Mouse (Mus musculus) urinary bladder, postnatal 10 days (tissue): ENCODE data around the gene Ccdc177.
"Not testable (repeated sequence)": the region's sequence is repeated elsewhere in the genome, so short reads cannot be mapped to it uniquely, and the experiment has no call there.

Experiments used
- DNase-seq: peaks from one replicate; pipeline ENCODE4 v3.0.0; 2022; ENCODE audit warnings: low spot score

The Ccdc177 gene

GRCm38 (mm10) chr12:80760396-80760801 is at the start of gene Ccdc177:
Ccdc177 (minus strand) TSS chr12:80760687.
- peak; percentile 35 for DNase-seq

- DNase-seq, result no peak
Observed at GRCm38 (mm10) chr12:80810005-80810404, 49.5 kb upstream of the Ccdc177 start.

- no peak for DNase-seq
Observed at GRCm38 (mm10) chr12:80807451-80808085, 47.1 kb upstream of the Ccdc177 start.

- DNase-seq, result no peak
Observed at GRCm38 (mm10) chr12:80804861-80805428, 44.5 kb upstream of the Ccdc177 start.

- DNase-seq, result no peak
Observed at GRCm38 (mm10) chr12:80803924-80804323, 43.4 kb upstream of the Ccdc177 start.

- DNase-seq, result no peak
Observed at GRCm38 (mm10) chr12:80801443-80801842, 41.0 kb upstream of the Ccdc177 start.

GRCm38 (mm10) chr12:80800156-80800555 is 39.7 kb upstream of the Ccdc177 start:
- DNase-seq, result no peak

- DNase-seq, result no peak
Observed at GRCm38 (mm10) chr12:80798271-80798670, 37.8 kb upstream of the Ccdc177 start.

GRCm38 (mm10) chr12:80794935-80795785 is 34.7 kb upstream of the Ccdc177 start:
- no peak for DNase-seq

GRCm38 (mm10) chr12:80794522-80794921 is 34.0 kb upstream of the Ccdc177 start:
- DNase-seq, result no peak

GRCm38 (mm10) chr12:80793535-80793934 is 33.0 kb upstream of the Ccdc177 start:
- DNase-seq, result no peak

- no peak for DNase-seq
Observed at GRCm38 (mm10) chr12:80792867-80793266, 32.4 kb upstream of the Ccdc177 start.

- no peak for DNase-seq
Observed at GRCm38 (mm10) chr12:80791571-80792444, 31.3 kb upstream of the Ccdc177 start.

- no peak for DNase-seq
Observed at GRCm38 (mm10) chr12:80790700-80791570, 30.4 kb upstream of the Ccdc177 start.

- peak; percentile 97 for DNase-seq
Observed at GRCm38 (mm10) chr12:80789849-80790694, 29.6 kb upstream of the Ccdc177 start, which contains the start of gene Susd6. Susd6 (plus strand) TSS chr12:80790510.

GRCm38 (mm10) chr12:80789276-80789675 is 28.8 kb upstream of the Ccdc177 start:
- not testable (repeated sequence) for DNase-seq

- DNase-seq, result no peak
Observed at GRCm38 (mm10) chr12:80788188-80788587, 27.7 kb upstream of the Ccdc177 start.

- DNase-seq, result no peak
Observed at GRCm38 (mm10) chr12:80787604-80788003, 27.1 kb upstream of the Ccdc177 start.

GRCm38 (mm10) chr12:80786591-80786990 is 26.1 kb upstream of the Ccdc177 start:
- DNase-seq, result no peak

GRCm38 (mm10) chr12:80785597-80785996 is 25.1 kb upstream of the Ccdc177 start:
- DNase-seq, result no peak
